In genomic region chr9:107685231-107685981, GRCm38 (mm10) we compare ENCODE assay signal across 8 mouse cellular contexts. TPM values are rescaled to one million over a fixed set of nuclear protein-coding genes. Genes with fewer than 3 reads are reported as not detected.
A peak's percentile ranks its signal among the peaks of the same experiment; 100 is the strongest.
DNase-seq lines count a peak whose midpoint lies in the region; TF ChIP-seq lines count a peak whose summit lies in the region.

No protein-coding gene starts in this region.

- TF ChIP-seq POLR2A in bone marrow, adult 2 months (IDR thresholded peaks at IDR 0.05; ENCODE audit: borderline replicate concordance, control insufficient read depth, low read depth, low read length), result no peak

- H3K4me3 ChIP-seq in bone marrow, adult 2 months (replicated peaks; ENCODE audit: control insufficient read depth, low read depth, low read length), result no peak overlapping the region

- intact Hi-C loops in gastrocnemius, postnatal 14 days (cut with DNase I; ENCODE audit: low total_unique reads), result no loop called here

- peak; percentile 75 for DNase-seq in right cerebral cortex, postnatal 14 days
- no peak for DNase-seq in right cerebral cortex, postnatal 36 days (ENCODE audit: low spot score in 2 of 2)
- peak; percentile 70 for DNase-seq in gastrocnemius, postnatal 14 days
- peak; percentile 57 for DNase-seq in kidney, adult 9 months
- DNase-seq in lung, postnatal 10 days, result peak; percentile 82
- peak; percentile 40 for DNase-seq in splenic B cell, adult 2 months (ENCODE audit: low read depth, low spot score)
- DNase-seq in urinary bladder, postnatal 25 days (ENCODE audit: low spot score), result no peak

- no peaks in the 10 kb centered on the region for H3K36me3 ChIP-seq in splenic B cell, adult 2 months (ENCODE audit: control insufficient read depth, insufficient read depth, low read length, poor library complexity, severe bottlenecking)

- WGBS in bone marrow, adult 2 months, result 29% methylated on average over 17 of the region's 17 CpGs

- no peaks in the 10 kb centered on the region for H3K4me1 ChIP-seq in bone marrow, adult 2 months (ENCODE audit: control insufficient read depth, insufficient read depth, low read length)

- peak; percentile 36; the same call in 1 of the 2 replicates for TF ChIP-seq CTCF in bone marrow, adult 2 months (IDR thresholded peaks at IDR 0.05; ENCODE audit: control insufficient read depth, insufficient read depth, low read length)

- H3K27ac ChIP-seq in bone marrow, adult 2 months (ENCODE audit: control insufficient read depth, insufficient read depth, low read depth, low read length, poor library complexity), result no peak overlapping the region

- no peaks in the 10 kb centered on the region for H3K27me3 ChIP-seq in splenic B cell, adult 2 months (ENCODE audit: control insufficient read depth, insufficient read depth, low read length, poor library complexity, severe bottlenecking)

RNA-seq across cellular contexts. Expression of gene Gnat1, which starts 5.9 kb away (rescaled TPM):
- polyA plus RNA-seq in bone marrow, adult 2 months (2011; ENCODE audit: insufficient read depth, insufficient read length, low replicate concordance, missing spikeins), result not detected in 2 replicates
- not detected for total RNA-seq in gastrocnemius, postnatal 14 days (2021)

RNA-seq across cellular contexts. Expression of gene Slc38a3, which starts 16.1 kb away (rescaled TPM):
- polyA plus RNA-seq in bone marrow, adult 2 months (2011; ENCODE audit: insufficient read depth, insufficient read length, low replicate concordance, missing spikeins), result 1.8 and 4.7 TPM in 2 replicates
- total RNA-seq in gastrocnemius, postnatal 14 days (2021), result 10 to 100 TPM; 29.8 to 57.1 TPM

RNA-seq across cellular contexts. Expression of gene Sema3f, which starts 24.9 kb away (rescaled TPM):
- polyA plus RNA-seq in bone marrow, adult 2 months (2011; ENCODE audit: insufficient read depth, insufficient read length, low replicate concordance, missing spikeins), result 3.6 and 5.0 TPM in 2 replicates
- total RNA-seq in gastrocnemius, postnatal 14 days (2021), result 10 to 100 TPM in 1 of 2 experiments, 1 to 10 TPM in 1; 8.4 to 10.6 TPM

RNA-seq across cellular contexts. Expression of gene Gnai2, which starts 50.2 kb away (rescaled TPM):
- polyA plus RNA-seq in bone marrow, adult 2 months (2011; ENCODE audit: insufficient read depth, insufficient read length, low replicate concordance, missing spikeins), result 198 and 273 TPM in 2 replicates
- total RNA-seq in gastrocnemius, postnatal 14 days (2021), result 100 to 1,000 TPM; 139 to 152 TPM

Comparison
In these comparisons a context has a peak if more than half of its experiments do, and no peak if none do; other contexts are left out.
1. DNase-seq: peak in right cerebral cortex, postnatal 14 days (single experiment), gastrocnemius, postnatal 14 days (single experiment), kidney, adult 9 months (single experiment), lung, postnatal 10 days (single experiment) and splenic B cell, adult 2 months (single experiment); none in right cerebral cortex, postnatal 36 days (0 of 2) and urinary bladder, postnatal 25 days (single experiment).